Mouse (Mus musculus) E14TG2a.4 (cell line): ENCODE measurements at regions not wholly inside any gene's neighbourhood (a gene's known extent, or its start where the extent isn't known, plus 50 kb on each side); places are given as distances from the start of the nearest gene placed in this dataset.

ENCODE experiments used
- CTCF ChIP-seq: conservative IDR thresholded peaks from 2 replicates; pipeline ENCODE4 v1.5.1; 2014; ENCODE audit warnings: low read length
- NANOG ChIP-seq: IDR thresholded peaks from 2 replicates; pipeline ENCODE4 v1.6.1; 2014; ENCODE audit warnings: borderline replicate concordance, low read length, mixed read lengths

- no peak for TF ChIP-seq CTCF
- TF ChIP-seq NANOG = no peak
Observed at GRCm38 (mm10) chr10:25039926-25040325, 112.6 kb upstream of the Arg1 start.
